Mouse (Mus musculus): ENCODE measurements around the gene Mrps14.
A peak's percentile ranks its signal among the peaks of the same experiment; 100 is the strongest.

The Mrps14 gene

DNA sequence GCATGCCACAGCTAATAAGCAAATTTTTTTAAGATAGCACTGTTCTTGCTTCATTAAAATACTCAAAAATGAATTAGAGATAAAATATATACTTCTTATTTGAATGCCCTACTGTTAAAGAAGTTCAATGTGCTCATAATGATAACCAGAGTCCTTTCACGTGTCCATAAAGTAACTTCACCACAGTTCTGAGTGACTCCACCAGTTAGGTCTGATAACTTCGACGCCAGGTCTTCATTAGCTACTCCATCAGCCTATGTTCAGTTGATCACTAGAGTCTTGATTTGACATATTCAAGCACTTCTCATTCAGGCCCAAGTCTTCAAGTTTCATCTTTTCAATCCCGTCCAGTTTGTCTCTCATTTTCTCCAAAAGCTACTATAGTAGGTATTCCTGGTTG lies 32.2 kb downstream of the Mrps14 start:
- no peak for DNase-seq (ENCODE audit: low read depth, low spot score)

DNA sequence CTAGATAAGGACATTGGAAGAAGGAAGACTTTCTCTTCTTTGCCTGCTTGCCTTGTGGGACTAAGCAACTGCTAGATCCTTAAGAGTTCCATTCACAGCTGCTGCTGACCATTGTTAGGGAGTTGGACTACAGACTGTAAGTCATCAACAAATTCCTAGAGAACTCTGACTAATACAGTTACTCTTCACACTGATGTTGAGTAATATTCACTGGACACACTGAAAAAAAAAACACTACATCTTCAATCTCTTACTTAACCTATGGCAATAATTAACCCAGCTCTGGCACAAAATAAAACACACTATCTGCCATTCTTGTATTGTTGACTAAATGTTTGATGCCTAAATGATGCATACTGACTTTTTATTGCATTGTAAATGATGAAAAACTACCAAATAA lies 32.8 kb downstream of the Mrps14 start:
- no peak for DNase-seq (ENCODE audit: low read depth, low spot score)

DNA sequence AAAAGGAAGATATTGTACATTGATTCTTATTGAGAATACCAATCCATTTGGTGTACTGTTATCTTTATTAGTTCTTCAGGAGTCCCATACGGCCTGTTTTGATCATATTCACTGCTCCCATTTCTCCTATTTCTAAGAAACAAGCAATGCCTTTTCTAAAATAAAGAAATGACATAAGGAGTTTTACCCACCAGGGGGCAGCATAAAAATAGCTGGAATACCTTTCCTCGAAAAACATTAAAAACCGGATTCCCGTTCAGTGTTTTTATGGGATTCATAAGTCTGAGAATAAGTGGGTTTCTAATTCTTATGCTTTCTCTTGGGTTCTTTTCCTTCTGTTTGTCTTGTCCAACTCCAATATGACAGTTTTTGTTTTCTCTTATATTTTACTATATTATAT lies 36.0 kb downstream of the Mrps14 start:
- peak; percentile 46 for DNase-seq (ENCODE audit: low read depth, low spot score)

DNA sequence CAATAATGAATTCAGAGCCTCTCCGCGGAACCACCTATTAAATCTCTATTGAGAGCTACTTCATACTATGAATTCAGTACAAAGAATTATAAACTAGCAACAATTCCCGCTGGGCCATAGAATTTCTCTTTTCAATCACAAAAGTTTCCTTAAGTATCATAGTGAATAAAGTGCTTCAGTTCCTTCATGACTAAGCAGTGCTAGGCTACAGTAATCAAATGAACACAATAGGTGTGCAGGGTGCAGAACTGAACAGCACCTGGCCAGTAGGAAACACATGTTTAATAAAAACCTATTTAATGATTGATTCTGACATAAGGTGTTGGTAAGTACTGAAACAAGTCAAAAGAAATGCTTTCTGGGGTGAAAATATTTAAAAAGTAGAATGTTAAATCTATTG lies 37.1 kb downstream of the Mrps14 start:
- DNase-seq (ENCODE audit: low read depth, low spot score) = peak; percentile 23

DNA sequence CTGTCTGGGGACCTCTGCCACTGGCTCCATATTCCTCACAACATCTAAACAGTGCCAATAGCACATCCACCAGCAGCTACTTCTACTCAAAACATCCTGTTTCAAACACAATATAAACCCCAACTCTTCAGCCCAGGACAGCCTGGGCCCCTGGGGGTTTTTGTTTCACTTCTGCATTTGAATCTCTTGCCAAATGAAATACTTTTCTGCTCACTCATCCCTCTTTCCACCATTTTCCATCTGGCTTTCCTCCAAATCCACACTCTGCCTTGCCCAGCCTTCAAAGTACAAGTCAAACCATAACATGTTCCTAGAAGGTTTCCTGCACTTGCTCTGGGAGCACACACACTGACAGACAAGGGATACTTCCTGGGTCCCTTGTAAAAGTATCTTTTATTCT lies 38.9 kb downstream of the Mrps14 start:
- DNase-seq (ENCODE audit: low read depth, low spot score) = no peak

DNA sequence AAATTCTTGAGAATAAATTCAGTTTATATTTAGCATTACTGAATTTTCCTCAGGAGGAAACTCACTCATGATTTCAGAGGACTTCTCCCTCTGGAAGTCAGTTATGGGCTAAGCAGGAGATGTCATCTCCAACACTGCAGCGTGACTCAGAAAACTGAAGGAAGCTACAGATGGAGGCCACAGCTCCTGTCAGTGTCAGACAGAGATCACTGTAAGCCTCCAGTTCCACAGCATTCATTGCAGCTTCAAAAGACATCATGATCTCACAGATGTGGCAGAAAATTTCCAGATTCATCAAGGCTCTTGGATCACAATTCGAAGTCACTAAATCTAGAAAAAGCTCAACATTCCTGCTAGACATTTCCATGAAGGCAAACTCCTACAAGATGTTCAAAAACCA lies 43.0 kb downstream of the Mrps14 start:
- DNase-seq (ENCODE audit: low read depth, low spot score) = no peak

DNA sequence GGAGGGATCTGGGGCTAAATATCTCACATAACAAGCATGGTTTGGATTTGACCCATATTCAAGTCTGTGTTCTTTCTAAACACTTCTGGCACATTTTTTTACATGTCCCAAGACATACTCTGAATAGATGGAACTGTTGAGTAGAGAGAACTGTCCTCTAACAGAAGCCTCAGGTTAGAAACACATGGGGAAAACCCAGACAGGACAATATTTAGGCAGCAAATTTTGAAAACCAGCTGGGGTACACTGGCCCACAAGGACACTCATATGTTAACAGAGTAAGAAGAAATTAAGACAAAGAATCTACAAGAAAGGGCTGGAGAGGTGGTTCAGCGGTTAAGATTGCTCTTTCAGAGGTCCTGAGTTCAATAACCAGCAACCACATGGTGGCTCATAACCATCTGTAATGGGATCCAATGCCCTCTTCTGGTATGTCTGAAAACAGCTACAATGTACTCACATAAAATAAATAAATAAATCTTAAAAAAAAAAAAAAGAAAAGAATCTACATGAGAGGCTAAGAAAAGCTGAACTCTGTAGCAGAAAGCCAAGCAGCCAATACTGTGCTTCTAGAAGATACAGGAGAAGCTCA lies 43.9 kb downstream of the Mrps14 start:
- DNase-seq (ENCODE audit: low read depth, low spot score) = no peak

DNA sequence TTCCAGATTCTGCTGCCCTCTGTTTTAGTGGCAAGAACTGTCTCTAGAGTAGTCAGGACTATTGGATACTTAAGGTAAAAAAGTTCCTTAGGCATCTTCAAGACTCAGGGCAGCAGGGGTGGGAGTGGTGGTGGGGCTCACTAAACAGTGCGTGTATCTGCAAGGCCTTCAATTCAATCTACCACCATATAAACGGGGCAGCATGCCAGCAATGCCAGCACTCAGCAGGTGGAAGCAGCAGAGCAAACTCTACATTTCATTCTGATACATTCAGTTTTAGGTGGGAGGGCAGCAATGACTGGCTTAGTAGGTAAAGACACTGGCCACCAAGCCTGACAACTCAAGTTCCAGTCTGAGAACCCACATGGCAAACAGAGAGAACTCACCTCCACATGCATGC lies 45.1 kb downstream of the Mrps14 start:
- DNase-seq (ENCODE audit: low read depth, low spot score) = no peak

DNA sequence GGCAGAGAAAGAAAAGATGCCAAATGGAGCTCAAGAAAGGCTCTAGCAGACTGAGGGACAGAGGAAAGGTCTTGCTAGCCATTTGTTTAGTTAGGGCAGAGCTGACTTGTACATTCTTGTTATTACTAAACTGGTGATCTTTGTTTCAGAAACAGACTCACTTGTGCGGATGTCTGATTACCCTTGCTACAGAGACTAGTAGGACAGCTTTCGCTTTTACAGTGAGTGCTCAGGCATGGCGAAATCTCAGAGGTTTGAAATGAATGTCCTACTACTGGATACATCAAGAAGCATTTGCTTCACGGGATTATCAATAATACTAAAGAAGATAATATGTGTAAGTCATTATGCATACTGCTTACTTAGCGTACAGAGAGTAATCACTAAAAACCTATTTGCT lies 49.7 kb downstream of the Mrps14 start:
- no peak for DNase-seq (ENCODE audit: low read depth, low spot score)

DNA sequence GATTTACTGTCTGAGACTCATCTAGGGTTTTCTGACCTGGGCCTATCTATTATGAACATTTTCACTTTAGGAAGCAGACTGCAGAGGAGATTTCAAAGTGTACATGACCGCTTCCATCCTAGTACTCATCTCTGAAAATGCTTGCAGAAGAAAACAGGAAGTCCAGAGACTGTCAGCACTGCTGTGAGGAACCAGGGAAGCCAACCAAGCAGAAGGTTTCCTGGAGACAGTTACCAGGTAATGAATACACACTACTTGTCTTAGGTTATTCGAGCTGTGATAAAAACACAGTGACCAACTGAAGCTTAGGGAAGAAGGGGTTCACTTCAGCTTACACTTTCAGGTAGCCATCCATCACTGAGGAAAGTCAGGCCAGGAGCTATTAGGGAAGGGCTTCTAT lies 50.9 kb downstream of the Mrps14 start:
- no peak for DNase-seq (ENCODE audit: low read depth, low spot score)

DNA sequence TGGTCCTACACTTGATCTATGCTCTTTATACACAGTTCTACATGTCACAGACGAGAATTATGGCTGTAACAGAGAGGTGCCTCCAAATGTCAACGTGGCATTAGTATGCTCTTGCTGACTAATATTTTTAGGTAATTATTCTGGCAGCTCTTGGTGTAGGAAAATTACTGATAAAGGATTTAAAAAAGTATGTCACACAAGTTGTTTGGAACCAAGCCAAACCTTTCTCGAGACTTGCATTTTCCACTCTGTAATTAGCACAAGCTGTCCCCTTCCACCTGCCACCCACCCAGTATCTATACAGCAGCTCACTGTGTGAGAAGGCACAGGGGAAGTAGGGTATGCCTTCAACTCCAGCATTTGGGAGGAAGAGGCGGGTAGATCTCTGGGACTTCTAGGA lies 51.8 kb downstream of the Mrps14 start:
- DNase-seq (ENCODE audit: low read depth, low spot score) = no peak

DNA sequence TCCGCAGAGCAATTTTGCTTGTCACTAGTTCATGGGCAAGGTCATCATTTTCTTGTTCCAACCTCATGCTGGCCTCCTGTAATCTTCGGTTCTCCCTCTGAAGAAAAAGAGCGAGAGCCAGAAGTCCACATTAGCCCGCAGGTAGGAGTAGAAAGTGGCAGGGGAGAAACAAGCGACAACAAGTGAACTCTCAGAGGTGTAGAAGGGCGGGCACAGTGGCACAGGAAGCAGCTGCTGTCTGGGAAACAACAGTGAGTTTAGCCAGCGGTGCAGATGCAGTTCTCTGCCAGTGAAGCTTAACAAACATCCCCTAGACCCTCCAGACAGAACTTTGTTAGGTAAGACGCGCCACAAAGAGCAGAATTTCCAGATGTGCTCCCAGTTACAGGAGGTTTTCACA lies 52.5 kb downstream of the Mrps14 start:
- no peak for DNase-seq (ENCODE audit: low read depth, low spot score)

DNA sequence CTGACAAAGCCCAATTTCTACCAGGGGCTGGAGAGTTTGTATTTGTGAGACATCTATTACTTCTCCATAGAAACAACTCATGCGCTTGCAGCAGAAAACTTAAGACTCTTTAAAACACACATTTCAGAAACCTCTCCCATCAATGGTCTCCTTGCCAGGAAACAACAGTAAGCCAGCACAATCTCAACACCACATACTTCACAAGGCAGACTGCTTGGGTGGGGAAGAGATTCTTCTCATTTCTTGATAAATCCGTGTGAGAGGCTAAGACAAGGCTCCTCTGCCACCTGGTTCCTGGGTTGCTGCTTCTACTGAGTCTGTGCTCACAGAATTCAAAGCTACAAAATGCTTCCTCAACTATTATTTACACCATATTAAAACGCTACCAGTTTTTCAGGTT lies 54.8 kb downstream of the Mrps14 start:
- DNase-seq (ENCODE audit: low read depth, low spot score) = no peak

DNA sequence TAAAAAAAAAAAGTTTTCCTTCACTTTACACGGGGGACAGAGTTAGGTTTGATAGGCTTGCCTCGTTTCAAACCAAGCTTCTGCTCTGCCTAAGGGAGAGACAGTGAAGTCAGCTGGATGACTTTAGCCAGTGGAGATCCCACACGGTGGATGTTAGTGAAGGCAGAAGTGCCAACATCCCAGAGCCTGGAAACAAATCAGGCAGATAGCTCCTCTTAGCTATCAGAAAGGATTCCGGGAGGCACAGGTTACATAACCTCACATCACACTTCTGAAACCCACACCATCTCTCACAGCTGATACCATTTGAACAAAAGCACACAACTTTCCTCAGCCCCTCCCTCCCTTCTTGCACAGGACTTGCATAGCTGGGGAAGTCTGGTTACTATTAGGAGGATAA lies 55.8 kb downstream of the Mrps14 start:
- no peak for DNase-seq (ENCODE audit: low read depth, low spot score)

DNA sequence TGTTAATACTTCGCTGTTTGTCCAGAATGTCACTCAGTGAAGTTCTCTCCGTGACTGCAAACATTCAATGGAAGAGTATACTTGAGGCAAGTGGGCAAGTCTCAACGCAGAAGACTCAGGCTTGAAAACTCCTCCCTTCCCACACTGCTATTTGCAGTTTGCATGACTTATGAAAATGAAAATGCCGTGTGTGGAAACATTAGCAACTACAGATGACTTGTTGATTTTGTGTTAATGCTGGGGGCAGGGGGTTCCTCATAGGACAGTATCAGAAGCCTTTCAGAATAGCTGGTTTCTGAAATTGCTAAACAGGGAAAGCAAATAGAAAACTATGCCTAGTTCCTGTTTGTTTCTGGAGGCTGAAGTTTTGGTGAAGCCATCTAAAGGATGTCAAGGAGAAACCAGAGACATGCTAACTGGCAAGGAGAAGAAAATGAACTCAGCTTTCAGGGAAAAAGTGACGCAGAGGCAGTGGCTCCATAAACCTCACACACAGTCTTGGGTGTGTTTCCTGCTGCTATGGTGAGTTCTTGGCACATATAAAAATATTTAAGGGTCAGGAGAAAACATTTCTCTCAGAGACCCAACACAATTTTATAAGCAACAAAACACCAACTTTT lies 56.5 kb downstream of the Mrps14 start:
- no peak for DNase-seq (ENCODE audit: low read depth, low spot score)
